Mouse (Mus musculus) left cerebral cortex, adult 2 months (tissue): Measurements from ENCODE around the gene Cldn9. TPM values are rescaled to one million over a fixed set of nuclear protein-coding genes. Genes with fewer than 3 reads are reported as not detected.

ENCODE experiments used
- DNase-seq, 2 experiments: peaks; one replicate each; pipeline ENCODE4 v3.0.0; 2021 to 2022; ENCODE audit warnings: low spot score in 2 of 2, mixed read lengths in 1 of 2; ENCODE audit errors: extremely low spot score in 1 of 2
- H3K27ac ChIP-seq: fragments of 200-600 bp; 2 replicates; pipeline ENCODE4 v1.8.1; 2022
- H3K4me3 ChIP-seq: fragments of 200-600 bp; 2 replicates; pipeline ENCODE4 v1.8.1; 2022
- CTCF ChIP-seq: fragments of 200-600 bp; IDR thresholded peaks from 2 replicates; pipeline ENCODE4 v1.8.1; 2022; ENCODE audit warnings: antibody characterized with exemption, mild to moderate bottlenecking, moderate library complexity
- intact Hi-C: fragments of 180-260 bp; cut with DNase I; formaldehyde crosslinking; loops from one replicate; pipeline ENCODE4 v1.15.1; 2025
- total RNA-seq, 2 experiments: library from RNA; stranded (reverse); gene quantifications; 2 replicates each; pipeline ENCODE4 v1.2.3; 2021

The Cldn9 gene
- total RNA-seq, 2 experiments from 2014 or later: 0.23 TPM; not detected in 1

GRCm38 (mm10) chr17:23704741-23705140, 20.9 kb upstream of the Cldn9 start:
- TF ChIP-seq CTCF: no peak
- intact Hi-C loops: loop anchor here (5.0 to 10.0 kb wide), 2 partner anchors 132 to 510 kb away; partner anchors contain the start of gene Zfp40
- DNase-seq: peak; percentile 20 to 30
- no peak overlapping the region for H3K4me3 ChIP-seq
- no peak overlapping the region for H3K27ac ChIP-seq

- intact Hi-C loops: loop anchor here (10.0 kb wide), 1 partner anchor 508 kb away; the partner anchor contains the start of gene Zfp40
- Histone ChIP-seq H3K27ac (no peak overlapping the region), H3K4me3 (no peak overlapping the region)
- no peak for TF ChIP-seq CTCF
- no peak for DNase-seq
These were observed 19.5 kb upstream of the Cldn9 start for GRCm38 (mm10) chr17:23703301-23703700.

GRCm38 (mm10) chr17:23700079-23700478, 16.3 kb upstream of the Cldn9 start:
- H3K4me3 ChIP-seq: peak overlapping the region; percentile 59
- DNase-seq: peak; percentile 84 to 88
- H3K27ac ChIP-seq: peak overlapping the region; percentile 67; the same call in 1 of the 2 replicates
- TF ChIP-seq CTCF: peak; percentile 79
- intact Hi-C loops: loop anchor here (1.0 to 10.0 kb wide), 2 partner anchors 27 to 505 kb away; partner anchors contain the start of genes Hcfc1r1, Thoc6 and Zfp40

GRCm38 (mm10) chr17:23699131-23700077, 15.6 kb upstream of the Cldn9 start:
- Histone ChIP-seq H3K27ac (peak overlapping the region; percentile 67; the same call in 1 of the 2 replicates), H3K4me3 (peak overlapping the region; percentile 59)
- intact Hi-C loops: loop anchor here (1.0 to 10.0 kb wide), 2 partner anchors 26 to 505 kb away; partner anchors contain the start of genes Hcfc1r1, Thoc6 and Zfp40
- no peak for TF ChIP-seq CTCF
- peak; percentile 38 to 53 for DNase-seq

GRCm38 (mm10) chr17:23695801-23696200, 12.0 kb upstream of the Cldn9 start:
- no peak for DNase-seq
- H3K27ac ChIP-seq: no peak overlapping the region
- intact Hi-C loops: no loop called here
- H3K4me3 ChIP-seq: no peak overlapping the region
- no peak for TF ChIP-seq CTCF

- intact Hi-C loops: no loop called here
- TF ChIP-seq CTCF: no peak
- DNase-seq: no peak
- no peak overlapping the region for H3K27ac ChIP-seq
- H3K4me3 ChIP-seq: no peak overlapping the region
These were observed 10.7 kb upstream of the Cldn9 start for GRCm38 (mm10) chr17:23694491-23694890.

GRCm38 (mm10) chr17:23683226-23683625, 600 bp downstream of the Cldn9 start:
- intact Hi-C loops: no loop called here
- no peak for DNase-seq
- Histone ChIP-seq H3K4me3 (no peak overlapping the region), H3K27ac (no peak overlapping the region)
- TF ChIP-seq CTCF: no peak

- Histone ChIP-seq H3K4me3 (no peak overlapping the region), H3K27ac (no peak overlapping the region)
- TF ChIP-seq CTCF: no peak
- no peak for DNase-seq
- intact Hi-C loops: no loop called here
These were observed 1.3 kb downstream of the Cldn9 start for GRCm38 (mm10) chr17:23682530-23682929.

- no peak for DNase-seq
- H3K27ac ChIP-seq: no peak overlapping the region
- intact Hi-C loops: no loop called here
- TF ChIP-seq CTCF: no peak
- H3K4me3 ChIP-seq: no peak overlapping the region
These were observed 1.7 kb downstream of the Cldn9 start for GRCm38 (mm10) chr17:23682092-23682491.

GRCm38 (mm10) chr17:23681086-23681485, 2.7 kb downstream of the Cldn9 start:
- H3K4me3 ChIP-seq: no peak overlapping the region
- intact Hi-C loops: no loop called here
- no peak for DNase-seq
- no peak overlapping the region for H3K27ac ChIP-seq
- TF ChIP-seq CTCF: no peak

- DNase-seq: peak in 1 of 2 experiments; percentile 8
- Histone ChIP-seq H3K4me3 (no peak overlapping the region), H3K27ac (no peak overlapping the region)
- intact Hi-C loops: no loop called here
- no peak for TF ChIP-seq CTCF
These were observed 3.5 kb downstream of the Cldn9 start for GRCm38 (mm10) chr17:23680336-23680735.
